ENCODE assay signal across 10 mouse cellular contexts in genomic region chr5:132368678-132369088, GRCm38 (mm10).
DNase-seq lines count a peak whose midpoint lies in the region; ATAC-seq lines count a peak whose summit lies in the region.
"Had no signal": no experiment of that assay in that cellular context is flagged by ENCODE, and none has a peak within 500 bp of the region (broad histone marks: within the 10 kb centered on the region; RNA-seq: fewer than 3 reads in every experiment).

No protein-coding gene starts in this region.

- WGBS in forebrain, embryonic 13.5 days: 19% methylated on average over 7 of the region's 7 CpGs
- WGBS in hindbrain, embryonic 14.5 days: 11% methylated on average over 7 of the region's 7 CpGs
- WGBS in limb, embryonic 10.5 days: 11% methylated on average over 7 of the region's 7 CpGs

- peaks cover 61% of the 10 kb centered on the region for H3K4me1 ChIP-seq in forebrain, embryonic 13.5 days
- peaks cover 44% of the 10 kb centered on the region for H3K4me1 ChIP-seq in hindbrain, embryonic 14.5 days (replicated peaks; ENCODE audit: control insufficient read depth, insufficient read depth, low read length)
- H3K4me1 ChIP-seq in limb, embryonic 10.5 days: peaks cover 43% of the 10 kb centered on the region

- H3K36me3 ChIP-seq in forebrain, embryonic 13.5 days (ENCODE audit: poor library complexity, severe bottlenecking): no peaks in the 10 kb centered on the region
- no peaks in the 10 kb centered on the region for H3K36me3 ChIP-seq in hindbrain, embryonic 14.5 days (replicated peaks; ENCODE audit: control insufficient read depth, insufficient read depth)
- H3K36me3 ChIP-seq in limb, embryonic 10.5 days: no peaks in the 10 kb centered on the region
- H3K36me3 ChIP-seq: liver, embryonic 15.5 days had no signal

- no peak overlapping the region for H3K9ac ChIP-seq in forebrain, embryonic 13.5 days
- no peak overlapping the region for H3K9ac ChIP-seq in hindbrain, embryonic 14.5 days
- H3K9ac ChIP-seq: liver, embryonic 15.5 days had no signal

- H3K27me3 ChIP-seq in forebrain, embryonic 13.5 days: no peaks in the 10 kb centered on the region
- no peaks in the 10 kb centered on the region for H3K27me3 ChIP-seq in hindbrain, embryonic 14.5 days (ENCODE audit: control insufficient read depth, insufficient read depth, low read length)
- H3K27me3 ChIP-seq in limb, embryonic 10.5 days (ENCODE audit: low read depth, poor library complexity, severe bottlenecking): no peaks in the 10 kb centered on the region
- H3K27me3 ChIP-seq: liver, embryonic 15.5 days; Patski had no signal

- H3K4me2 ChIP-seq in forebrain, embryonic 13.5 days: no peak overlapping the region
- H3K4me2 ChIP-seq in hindbrain, embryonic 14.5 days (replicated peaks): no peak overlapping the region
- H3K4me2 ChIP-seq: liver, embryonic 15.5 days had no signal

- no peak overlapping the region for H3K27ac ChIP-seq in forebrain, embryonic 13.5 days
- H3K27ac ChIP-seq in hindbrain, embryonic 14.5 days: no peak overlapping the region
- no peak overlapping the region for H3K27ac ChIP-seq in limb, embryonic 10.5 days
- H3K27ac ChIP-seq: liver, embryonic 15.5 days had no signal

- peak; percentile 72 to 73 for DNase-seq in right cerebral cortex, postnatal 10 days (ENCODE audit: low spot score in 2 of 2)
- DNase-seq in right cerebral cortex, postnatal 36 days (ENCODE audit: low spot score in 2 of 2): no peak
- DNase-seq in hindbrain, embryonic 14.5 days (ENCODE audit: low spot score): peak; percentile 72
- DNase-seq in limb, embryonic 10.5 days (ENCODE audit: low spot score): peak; percentile 39
- peak; percentile 23 for DNase-seq in ovary, postnatal 14 days (ENCODE audit: low spot score)
- no peak for DNase-seq in thymus, postnatal 36 days
- DNase-seq in spleen, postnatal 10 days (ENCODE audit: low spot score in 2 of 2): no peak

- H3K4me3 ChIP-seq in forebrain, embryonic 13.5 days: no peak overlapping the region
- H3K4me3 ChIP-seq in hindbrain, embryonic 14.5 days (replicated peaks; ENCODE audit: low read length): no peak overlapping the region
- H3K4me3 ChIP-seq in limb, embryonic 10.5 days: no peak overlapping the region
- H3K4me3 ChIP-seq: liver, embryonic 15.5 days had no signal

- H3K9me3 ChIP-seq in forebrain, embryonic 13.5 days (replicated peaks): no peaks in the 10 kb centered on the region
- H3K9me3 ChIP-seq in hindbrain, embryonic 14.5 days (ENCODE audit: control insufficient read depth, low read length): no peaks in the 10 kb centered on the region
- no peaks in the 10 kb centered on the region for H3K9me3 ChIP-seq in limb, embryonic 10.5 days (replicated peaks)
- H3K9me3 ChIP-seq: liver, embryonic 15.5 days had no signal

- peak; percentile 57; the same call in 1 of the 2 replicates for ATAC-seq in forebrain, embryonic 13.5 days
- peak; percentile 62; the same call in 1 of the 2 replicates for ATAC-seq in hindbrain, embryonic 14.5 days (ENCODE audit: low FRiP score)
- ATAC-seq: Patski had no signal

Comparison
In these comparisons a context has a peak if more than half of its experiments do, and no peak if none do; other contexts are left out.
1. DNase-seq: peak in right cerebral cortex, postnatal 10 days (2 of 2), hindbrain, embryonic 14.5 days (single experiment), limb, embryonic 10.5 days (single experiment) and ovary, postnatal 14 days (single experiment); none in right cerebral cortex, postnatal 36 days (0 of 2), thymus, postnatal 36 days (0 of 2) and spleen, postnatal 10 days (0 of 2).